Mouse (Mus musculus) cortical plate, adult 2 months (tissue): ENCODE results near the gene Sstr3. TPM values are rescaled to one million over a fixed set of nuclear protein-coding genes. Genes with fewer than 3 reads are reported as not detected.

Experiments used
- H3K27ac ChIP-seq: fragments of 200-500 bp; 2 replicates; pipeline ENCODE4 v1.5.1; 2012; ENCODE audit warnings: low read length, control low read depth, inconsistent platforms; ENCODE audit not compliant: insufficient read depth
- H3K4me1 ChIP-seq: fragments of 200-500 bp; 2 replicates; pipeline ENCODE4 v1.6.1; 2011; ENCODE audit warnings: low read length; ENCODE audit not compliant: control insufficient read depth, insufficient read depth
- H3K4me3 ChIP-seq: fragments of 200-500 bp; 2 replicates; pipeline ENCODE4 v1.5.1; 2011; ENCODE audit warnings: mild to moderate bottlenecking, low read length, control low read depth; ENCODE audit not compliant: insufficient read depth
- CTCF ChIP-seq: fragments of 200-500 bp; IDR thresholded peaks from 2 replicates; pipeline ENCODE4 v1.5.1; 2011; ENCODE audit warnings: mild to moderate bottlenecking, control low read depth, low read length; ENCODE audit not compliant: insufficient read depth; ENCODE audit errors: extremely low read depth
- POLR2A ChIP-seq: fragments of 200-500 bp; IDR thresholded peaks from 2 replicates; pipeline ENCODE4 v1.6.1; 2011; ENCODE audit warnings: mild to moderate bottlenecking, low read length, control low read depth; ENCODE audit not compliant: insufficient read depth; ENCODE audit errors: extremely low read depth
- polyA plus RNA-seq: library from polyadenylated mRNA; depleted of rRNA; stranded (reverse); fragments of >200 nt; gene quantifications from 2 replicates; pipeline ENCODE4 v1.2.3, GENCODE M21; 2012; rRNA removed

The Sstr3 gene
- polyA plus RNA-seq, 1 experiment, result 13.8 TPM

DNA sequence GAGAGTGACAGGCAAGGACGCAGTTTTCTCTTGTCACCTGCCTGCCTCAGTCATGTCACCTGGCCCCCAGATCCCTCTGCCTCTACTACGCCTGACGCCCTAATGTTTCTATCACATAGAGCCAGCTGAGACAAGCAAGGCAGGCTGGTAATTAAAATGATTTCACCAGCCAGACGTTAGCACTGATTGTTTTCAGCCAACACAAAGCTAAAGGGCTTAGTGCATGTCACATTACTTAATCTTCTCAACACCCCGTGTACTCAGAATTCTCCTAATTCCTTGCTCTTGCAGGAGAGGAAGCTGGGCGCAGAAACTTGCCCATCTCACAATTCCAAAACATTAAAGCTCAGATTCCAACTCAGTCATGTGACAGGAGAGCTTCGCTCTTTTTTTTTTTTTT, 36.0 kb downstream of the Sstr3 start:
- Histone ChIP-seq H3K4me3 (no peak overlapping the region), H3K27ac (no peak overlapping the region), H3K4me1 (no peaks in the 10 kb centered on the region)
- no peak for TF ChIP-seq POLR2A
- TF ChIP-seq CTCF, result no peak

GRCm38 (mm10) chr15:78505541-78505940, 38.9 kb downstream of the Sstr3 start:
- Histone ChIP-seq H3K4me3 (no peak overlapping the region), H3K27ac (no peak overlapping the region), H3K4me1 (no peaks in the 10 kb centered on the region)
- no peak for TF ChIP-seq POLR2A
- TF ChIP-seq CTCF, result no peak

DNA sequence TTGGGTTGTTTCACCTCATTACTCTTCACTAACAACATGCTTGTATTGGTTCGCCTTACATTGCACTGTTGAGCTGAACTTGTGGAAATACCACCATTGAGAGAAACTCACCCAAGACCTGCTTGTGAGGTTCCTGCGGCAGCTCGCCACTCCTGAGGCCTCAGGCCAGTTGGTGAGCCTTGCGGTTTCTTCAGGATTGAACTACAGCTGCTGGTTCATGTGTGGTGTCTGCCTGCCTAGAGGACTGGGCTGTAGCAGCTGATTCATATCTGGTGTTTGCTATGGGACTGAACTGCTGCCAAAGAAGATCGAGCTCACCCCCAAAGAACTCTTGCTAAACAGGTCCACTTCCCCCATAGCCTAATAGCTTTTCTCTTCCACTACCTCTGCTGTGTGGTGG, 39.7 kb downstream of the Sstr3 start:
- no peak for TF ChIP-seq POLR2A
- no peak for TF ChIP-seq CTCF
- Histone ChIP-seq H3K27ac (no peak overlapping the region), H3K4me1 (no peaks in the 10 kb centered on the region), H3K4me3 (no peak overlapping the region)

DNA sequence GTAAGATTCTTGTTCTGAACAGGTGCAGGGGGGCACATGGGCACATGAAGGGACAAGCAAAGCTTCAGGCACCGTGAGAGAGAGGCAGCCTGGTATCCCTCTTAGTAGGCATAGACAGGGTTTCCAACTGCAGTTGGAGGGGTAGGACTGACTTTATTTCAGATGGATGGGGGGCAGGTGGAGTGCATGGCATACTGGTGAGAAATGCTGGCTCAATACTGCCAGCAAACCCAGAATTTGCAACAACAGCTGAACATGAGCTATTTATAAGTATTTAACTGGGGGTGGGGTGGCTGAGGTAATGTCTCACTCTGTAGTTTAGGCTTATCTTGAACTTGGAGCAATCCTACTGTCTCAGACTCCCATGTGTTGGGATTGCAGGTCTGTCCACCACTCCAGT, 40.5 kb downstream of the Sstr3 start:
- H3K4me3 ChIP-seq, result no peak overlapping the region
- TF ChIP-seq POLR2A (no peak), CTCF (no peak)
- no peak overlapping the region for H3K27ac ChIP-seq
- H3K4me1 ChIP-seq, result no peaks in the 10 kb centered on the region

DNA sequence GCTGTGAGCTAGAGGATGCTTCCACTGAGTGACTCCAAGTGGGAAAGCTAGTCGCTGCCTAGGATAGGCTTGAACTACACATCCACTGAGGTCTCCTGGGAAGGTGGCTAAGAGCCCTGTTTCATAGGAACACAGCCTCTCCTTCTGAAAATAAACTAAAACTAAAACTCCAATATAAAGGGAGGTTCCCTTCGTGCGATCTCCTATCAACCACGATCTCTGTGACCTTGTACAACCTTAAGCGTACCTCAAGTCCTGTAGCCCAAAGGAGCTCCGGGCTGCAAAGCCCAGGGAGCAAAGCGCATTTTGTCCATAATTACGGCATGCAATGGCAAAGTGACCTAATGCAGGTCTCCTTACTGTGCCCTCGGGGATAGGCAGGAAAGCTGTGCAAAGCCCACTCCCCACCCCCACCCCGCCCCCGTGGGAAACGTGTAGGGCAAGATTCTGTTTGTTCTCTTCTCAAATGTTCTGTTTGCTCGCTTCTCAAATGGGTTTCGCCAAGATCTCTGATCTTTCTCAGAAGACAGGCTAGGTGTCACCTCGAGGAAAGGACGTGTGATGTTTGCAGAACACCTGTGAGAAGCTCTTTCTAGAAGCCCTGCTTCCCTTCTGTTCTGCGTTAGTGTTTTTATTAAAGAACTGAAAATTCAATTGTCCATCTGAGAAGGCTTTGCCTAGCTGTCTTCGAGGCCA, 41.9 kb downstream of the Sstr3 start:
- H3K4me3 ChIP-seq, result no peak overlapping the region
- H3K27ac ChIP-seq, result no peak overlapping the region
- H3K4me1 ChIP-seq, result no peaks in the 10 kb centered on the region
- TF ChIP-seq CTCF (no peak), POLR2A (no peak)

GRCm38 (mm10) chr15:78494968-78495406, 49.5 kb downstream of the Sstr3 start, which contains the start of gene Il2rb:
Il2rb (minus strand) TSS chr15:78495271.
- Histone ChIP-seq H3K4me3 (no peak within 1 kb of the TSS), H3K27ac (no peak within 1 kb of the TSS)
- no peak for TF ChIP-seq POLR2A
- no peak for TF ChIP-seq CTCF

DNA sequence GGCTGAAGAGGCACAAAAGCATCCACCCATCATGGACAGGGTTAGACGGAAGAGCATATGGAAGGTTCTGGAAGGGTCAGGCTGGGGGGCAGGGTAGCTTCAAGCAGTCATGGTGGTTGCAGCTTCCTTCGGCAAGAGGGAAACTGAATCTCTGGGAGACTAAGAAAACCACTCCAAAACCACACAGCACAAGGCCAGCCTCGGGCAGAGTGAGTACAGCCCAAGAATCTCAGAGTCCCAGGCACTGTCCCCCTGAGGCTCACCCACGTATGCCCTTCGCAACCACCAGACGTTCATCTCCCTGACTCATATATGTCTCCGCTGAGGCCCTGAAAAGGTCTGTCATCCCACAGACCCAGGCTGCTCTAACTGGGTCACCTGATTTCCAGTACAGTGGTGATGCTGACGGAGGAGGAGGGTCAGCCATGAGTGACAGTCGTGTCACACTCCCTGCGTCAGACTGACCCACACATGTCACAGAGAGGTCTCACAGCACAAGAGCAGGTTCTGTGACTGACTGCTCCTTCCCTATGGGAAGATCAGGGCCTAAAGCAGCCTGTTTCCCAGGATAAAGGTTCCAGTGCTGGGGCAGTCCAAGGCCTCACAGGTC, 51.0 kb downstream of the Sstr3 start:
- no peak overlapping the region for H3K4me3 ChIP-seq
- H3K27ac ChIP-seq, result no peak overlapping the region
- no peaks in the 10 kb centered on the region for H3K4me1 ChIP-seq
- TF ChIP-seq CTCF (no peak), POLR2A (no peak)

More at GRCm38 (mm10) chr15:78494968-78495406, 49.5 kb downstream of the Sstr3 start, which contains the start of gene Il2rb:
- H3K4me1 ChIP-seq, result no peaks in the 10 kb centered on the region

- no peak overlapping the region for H3K4me3 ChIP-seq
- no peak overlapping the region for H3K27ac ChIP-seq
- no peaks in the 10 kb centered on the region for H3K4me1 ChIP-seq
- TF ChIP-seq POLR2A (no peak), CTCF (no peak)
Observed at GRCm38 (mm10) chr15:78491301-78491700, 53.2 kb downstream of the Sstr3 start.

DNA sequence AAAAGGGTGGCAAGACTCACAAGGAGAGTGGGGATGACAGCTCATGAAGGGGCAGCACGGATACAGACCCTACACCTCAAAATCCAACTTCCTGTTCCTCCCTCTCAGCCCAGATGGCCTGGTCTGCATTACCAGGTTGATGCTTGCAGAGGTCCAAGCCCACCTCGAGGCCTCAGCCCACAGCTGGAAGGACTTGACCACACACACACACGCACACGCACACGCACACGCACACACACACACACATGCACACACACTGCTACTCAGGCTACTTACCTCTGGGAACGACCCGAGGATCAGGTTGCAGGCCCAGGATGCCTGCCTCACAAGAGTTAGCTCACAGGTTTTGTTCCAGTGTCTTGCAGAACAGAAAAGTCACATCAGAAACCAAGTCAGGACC, 54.6 kb downstream of the Sstr3 start:
- TF ChIP-seq CTCF (no peak), POLR2A (no peak)
- H3K27ac ChIP-seq, result no peak overlapping the region
- no peak overlapping the region for H3K4me3 ChIP-seq
- no peaks in the 10 kb centered on the region for H3K4me1 ChIP-seq

DNA sequence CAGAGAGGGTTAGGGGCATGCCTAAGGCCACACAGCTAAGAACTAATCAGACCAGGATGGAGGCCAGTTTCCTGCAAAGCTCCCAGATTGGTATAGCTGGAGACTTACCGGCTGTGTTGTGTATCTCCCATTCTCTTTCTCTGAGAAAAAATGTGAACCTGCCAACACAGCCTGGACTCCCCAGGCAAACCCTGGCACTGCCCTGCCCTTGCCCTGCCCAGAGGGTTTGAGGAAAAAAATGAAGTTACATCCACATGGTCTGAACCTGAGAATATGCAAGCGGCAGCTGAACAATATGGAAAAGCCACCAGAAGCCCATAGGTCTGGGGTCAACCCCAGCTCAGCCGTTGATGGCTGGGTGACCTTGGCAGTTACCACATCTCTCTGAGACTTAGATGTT, 55.2 kb downstream of the Sstr3 start:
- H3K4me1 ChIP-seq, result no peaks in the 10 kb centered on the region
- H3K27ac ChIP-seq, result no peak overlapping the region

DNA sequence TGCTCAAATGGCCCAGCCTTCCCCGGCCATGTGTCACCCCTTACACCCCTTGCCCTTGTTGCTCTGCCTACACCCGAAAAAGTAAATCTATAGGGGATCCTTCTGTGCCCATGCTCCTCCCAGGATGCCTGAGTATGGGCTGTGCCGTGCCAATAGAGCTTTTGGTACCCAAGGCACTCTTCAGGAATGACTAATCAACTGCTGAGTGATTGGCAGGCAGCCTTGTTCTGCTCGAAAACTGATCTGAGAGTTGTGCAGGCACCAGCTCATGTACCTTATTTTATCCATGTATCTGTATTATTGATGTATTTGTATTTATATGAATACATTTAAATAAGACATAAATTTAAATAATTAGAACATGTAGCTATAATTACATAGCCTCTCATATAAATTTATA, 57.4 kb downstream of the Sstr3 start:
- H3K4me1 ChIP-seq, result no peaks in the 10 kb centered on the region
- no peak for TF ChIP-seq POLR2A
- no peak for TF ChIP-seq CTCF
- no peak overlapping the region for H3K27ac ChIP-seq
- no peak overlapping the region for H3K4me3 ChIP-seq

More for the DNA sequence above, 55.2 kb downstream of the Sstr3 start:
- no peak overlapping the region for H3K4me3 ChIP-seq
- no peak for TF ChIP-seq CTCF

Other genes starting within 250 kb of the Sstr3 start
- 0.50 and 0.72 TPM in 2 replicates for gene Csf2rb2, start 239.0 kb downstream of the Sstr3 start, polyA plus RNA-seq
- 1.2 and 1.8 TPM in 2 replicates for gene Csf2rb, start 218.9 kb downstream of the Sstr3 start, polyA plus RNA-seq
- gene Tex33, start 148.8 kb downstream of the Sstr3 start, polyA plus RNA-seq, result not detected in 2 replicates
- gene Tst, start 138.8 kb downstream of the Sstr3 start, polyA plus RNA-seq, result 65.7 and 67.6 TPM in 2 replicates
- 66.7 and 72.9 TPM in 2 replicates for gene Mpst, start 138.3 kb downstream of the Sstr3 start, polyA plus RNA-seq
- gene Kctd17, start 116.1 kb downstream of the Sstr3 start, polyA plus RNA-seq, result 489 and 526 TPM in 2 replicates
- gene Tmprss6, start 76.1 kb downstream of the Sstr3 start, polyA plus RNA-seq, result 0.04 and 0.11 TPM in 2 replicates
- 0.11 and 0.29 TPM in 2 replicates for gene Il2rb, start 49.4 kb downstream of the Sstr3 start, polyA plus RNA-seq
- 3.6 and 3.9 TPM in 2 replicates for gene C1qtnf6, start 13.3 kb downstream of the Sstr3 start, polyA plus RNA-seq
- gene Rac2, start 28.1 kb upstream of the Sstr3 start, polyA plus RNA-seq, result 6.0 and 7.2 TPM in 2 replicates
- 14.0 and 15.7 TPM in 2 replicates for gene Cyth4, start 52.4 kb upstream of the Sstr3 start, polyA plus RNA-seq
- 59.2 and 65.2 TPM in 2 replicates for gene Elfn2, start 174.1 kb upstream of the Sstr3 start, polyA plus RNA-seq
- gene Mfng, start 228.8 kb upstream of the Sstr3 start, polyA plus RNA-seq, result 5.8 and 6.3 TPM in 2 replicates